Mouse (Mus musculus) spleen, postnatal 36 days (tissue): ENCODE results near the gene Aacs.

Experiments
- DNase-seq, 2 experiments: peaks; one replicate each; pipeline ENCODE4 v3.0.0; 2022; ENCODE audit warnings: low spot score in 2 of 2, mixed read lengths in 1 of 2

Aacs gene

GRCm38 (mm10) chr5:125492379-125493092, 16.9 kb downstream of the Aacs start:
- no peak for DNase-seq

- DNase-seq, result no peak
These were observed 17.4 kb downstream of the Aacs start for GRCm38 (mm10) chr5:125493093-125493423.

DNA sequence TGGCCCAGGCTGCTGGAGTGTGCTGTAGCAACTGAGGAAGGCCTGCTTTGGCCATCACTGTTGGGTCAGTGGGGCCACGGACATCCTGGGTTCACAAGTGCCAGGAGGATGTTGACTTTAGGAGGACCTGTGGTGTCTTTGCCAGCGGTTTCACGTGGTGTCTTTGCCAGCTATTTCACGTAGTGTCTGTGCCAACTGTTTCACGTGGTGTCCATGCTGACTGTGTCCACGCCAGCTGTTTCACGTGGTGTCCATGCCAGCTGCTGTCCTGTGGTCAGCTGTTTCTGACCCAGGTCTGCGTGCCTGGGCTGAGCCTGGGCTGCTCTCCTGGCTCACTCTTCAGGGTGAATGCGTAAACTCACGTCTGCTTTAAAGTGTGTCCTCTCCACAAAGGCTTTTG, 20.0 kb downstream of the Aacs start:
- no peak for DNase-seq

- DNase-seq, result peak in 1 of 2 experiments; percentile 29
These were observed 22.4 kb downstream of the Aacs start for GRCm38 (mm10) chr5:125497821-125498600.

- no peak for DNase-seq
These were observed 25.9 kb downstream of the Aacs start for GRCm38 (mm10) chr5:125501505-125501904.

DNA sequence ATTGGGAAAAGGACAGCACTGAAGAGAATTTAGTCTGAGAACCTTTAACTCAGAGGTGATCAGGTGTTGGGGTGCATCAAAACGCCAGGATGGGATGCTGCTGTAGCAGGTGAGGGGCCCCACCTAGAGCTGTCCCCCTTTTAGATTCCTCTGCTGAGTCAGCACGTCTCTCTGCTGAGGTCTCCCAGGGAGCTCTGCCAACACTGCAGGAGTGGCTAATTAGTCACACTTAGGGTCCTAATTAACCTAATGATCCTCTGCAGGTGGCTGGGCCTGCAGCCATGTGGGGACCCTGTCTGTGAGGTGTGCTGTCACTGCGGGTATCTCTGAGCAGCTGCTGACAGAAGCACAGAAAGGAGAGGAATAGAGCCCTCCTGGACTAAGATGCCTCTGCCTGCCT, 26.6 kb downstream of the Aacs start:
- no peak for DNase-seq

GRCm38 (mm10) chr5:125503628-125504027, 28.0 kb downstream of the Aacs start:
- no peak for DNase-seq

- no peak for DNase-seq
These were observed 29.1 kb downstream of the Aacs start for GRCm38 (mm10) chr5:125504692-125505091.

DNA sequence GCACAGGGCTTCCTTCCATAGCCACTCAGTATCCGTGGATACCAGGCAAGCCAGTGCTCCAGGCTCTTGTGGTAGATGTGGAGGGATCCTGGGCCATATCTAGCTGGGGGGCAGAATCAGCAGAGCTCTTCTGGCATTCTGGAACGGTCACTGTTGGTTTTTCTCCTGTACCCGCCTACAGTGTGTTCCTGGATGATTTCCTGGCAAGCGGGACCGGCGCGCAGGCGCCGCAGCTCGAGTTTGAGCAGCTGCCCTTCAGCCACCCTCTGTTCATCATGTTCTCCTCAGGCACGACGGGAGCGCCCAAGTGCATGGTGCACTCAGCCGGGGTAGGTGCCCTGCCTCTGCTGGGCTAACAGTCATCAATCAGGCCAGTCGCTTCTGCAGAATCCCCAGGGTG, 30.4 kb downstream of the Aacs start:
- DNase-seq, result no peak

DNA sequence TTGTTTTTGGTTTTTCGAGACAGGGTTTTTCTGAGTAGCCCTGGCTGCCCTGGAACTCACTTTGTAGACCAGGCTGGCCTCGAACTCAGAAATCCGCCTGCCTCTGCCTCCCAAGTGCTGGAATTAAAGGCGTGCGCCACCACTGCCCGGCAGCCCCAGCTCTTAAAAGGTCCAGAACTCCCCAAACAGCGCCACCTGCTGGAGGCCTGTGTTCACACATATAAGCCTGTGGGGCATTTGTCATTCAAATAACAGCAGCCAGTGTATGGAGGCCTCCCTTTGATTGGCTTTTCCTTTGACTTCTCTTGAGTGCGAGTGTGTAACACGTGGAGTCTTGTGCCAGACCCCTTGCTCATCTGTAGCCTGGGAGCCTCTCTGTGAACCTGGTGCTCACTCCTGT, 32.0 kb downstream of the Aacs start:
- no peak for DNase-seq

DNA sequence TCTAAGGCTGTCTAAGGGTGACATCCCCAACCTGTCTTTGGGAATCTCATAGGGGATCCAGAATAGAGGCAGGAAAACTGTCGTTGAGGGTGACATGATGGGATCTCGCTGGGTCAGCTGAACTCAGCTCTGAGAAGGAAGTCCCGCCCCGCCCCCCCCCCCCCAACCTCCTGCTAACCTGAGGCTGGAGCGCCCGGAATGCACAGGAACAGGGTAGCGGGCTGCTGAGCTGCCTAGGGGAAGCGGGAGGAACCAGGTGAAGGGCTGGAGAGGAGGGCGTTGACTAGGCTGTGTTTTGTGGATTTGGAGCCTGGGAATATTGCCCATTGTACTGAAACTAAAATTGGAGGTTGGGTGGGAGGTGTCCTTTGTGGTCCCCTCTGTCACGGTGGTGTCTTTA, 32.4 kb downstream of the Aacs start:
- no peak for DNase-seq

- peak; percentile 26 to 50 for DNase-seq
These were observed 33.9 kb downstream of the Aacs start for GRCm38 (mm10) chr5:125509541-125509940.

DNA sequence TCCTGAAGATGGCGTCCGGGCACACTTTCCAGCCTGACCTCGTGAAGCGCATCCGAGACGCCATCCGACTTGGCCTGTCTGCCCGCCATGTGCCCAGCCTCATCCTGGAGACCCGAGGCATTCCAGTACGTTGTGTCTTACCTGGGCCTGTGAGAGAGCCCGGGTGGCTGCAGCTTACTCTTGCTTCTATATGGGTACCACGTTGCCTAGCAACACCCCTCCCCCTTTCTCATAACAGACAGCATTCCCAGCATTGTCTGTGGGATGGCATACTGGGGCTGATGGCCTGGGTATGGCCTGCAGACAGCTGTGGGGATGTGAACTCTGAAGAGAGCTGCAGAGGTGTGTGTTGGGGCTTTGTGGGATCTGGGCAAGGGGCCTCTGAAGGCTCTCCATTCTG, 39.4 kb downstream of the Aacs start:
- no peak for DNase-seq

GRCm38 (mm10) chr5:125518640-125519039, 43.0 kb downstream of the Aacs start:
- DNase-seq, result no peak

- peak; percentile 19 to 35 for DNase-seq
These were observed 45.4 kb downstream of the Aacs start for GRCm38 (mm10) chr5:125520930-125521590.

- no peak for DNase-seq
These were observed 47.7 kb downstream of the Aacs start for GRCm38 (mm10) chr5:125523361-125523760.

GRCm38 (mm10) chr5:125525516-125525915, 49.9 kb downstream of the Aacs start:
- DNase-seq, result no peak

- DNase-seq, result no peak
These were observed 50.9 kb downstream of the Aacs start for GRCm38 (mm10) chr5:125526464-125526863.

DNA sequence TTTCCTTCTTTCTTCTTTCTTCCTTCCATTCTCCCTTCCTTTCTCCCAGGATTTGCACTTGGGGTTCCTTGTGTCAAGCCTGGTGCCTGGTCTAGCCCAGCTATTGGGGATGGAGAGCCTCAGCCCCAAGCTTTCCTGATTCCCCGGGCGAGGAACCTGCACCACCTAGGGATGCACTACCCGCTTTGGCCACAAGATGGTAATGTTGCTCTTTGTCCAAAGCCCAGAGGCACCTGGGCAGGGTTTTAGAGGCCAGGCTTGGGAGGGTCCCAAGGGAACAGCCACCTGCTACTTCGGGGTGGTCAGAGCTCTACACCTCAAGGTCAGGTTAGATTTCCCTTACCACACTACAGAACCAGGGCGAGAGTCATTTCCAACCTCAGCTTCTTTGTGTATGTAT, 53.5 kb downstream of the Aacs start:
- peak; percentile 20 to 37 for DNase-seq

DNA sequence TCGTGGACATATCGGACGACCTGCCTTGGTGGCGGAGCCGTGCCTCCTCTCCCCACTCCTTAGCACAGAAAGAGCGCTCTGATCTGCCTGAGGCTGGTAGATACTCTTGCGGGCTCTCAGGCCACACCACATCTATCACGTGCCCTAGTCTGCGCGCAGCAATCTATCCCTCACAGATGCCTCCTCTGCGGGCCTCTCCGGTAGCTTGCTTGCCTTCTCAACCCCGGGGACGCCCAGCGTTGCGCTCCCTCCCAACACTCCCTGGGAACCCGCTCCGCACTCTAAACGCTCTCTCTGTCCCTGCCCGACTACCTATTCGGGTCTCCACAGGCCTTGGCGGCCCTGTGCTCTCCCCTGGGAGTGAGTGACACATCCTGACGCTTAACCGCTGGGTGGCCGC, 56.0 kb downstream of the Aacs start, which contains the start of gene Tmem132b:
TSS of gene Tmem132b (plus strand) at position 141 of the 400 bp plus-strand sequence.
- DNase-seq, result no peak

DNA sequence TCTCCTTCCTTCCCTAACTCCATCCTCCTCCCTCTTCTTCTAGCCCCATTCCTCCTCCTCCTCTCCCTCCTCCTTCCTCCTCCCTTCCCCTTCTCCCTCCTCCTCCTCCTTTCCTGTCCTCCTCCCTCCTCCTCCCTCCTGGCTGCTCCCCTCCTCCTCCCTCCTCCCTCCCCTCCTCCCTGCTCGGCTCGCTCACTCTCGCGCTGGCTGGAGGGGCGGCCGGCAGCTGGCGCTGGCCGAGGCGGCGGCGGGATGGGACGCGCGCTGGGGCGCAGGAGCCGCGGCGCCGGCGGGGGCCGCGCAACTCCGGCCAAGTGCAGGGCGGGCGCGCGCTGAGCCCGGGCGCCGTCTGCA, 56.6 kb downstream of the Aacs start:
- no peak for DNase-seq

GRCm38 (mm10) chr5:125532545-125533224, 57.1 kb downstream of the Aacs start:
- DNase-seq, result no peak
